Mouse (Mus musculus) stomach, embryonic 15.5 days (tissue): ENCODE results near the gene Ndufv2. TPM values are rescaled to one million over a fixed set of nuclear protein-coding genes. Genes with fewer than 3 reads are reported as not detected.
"Not testable (repeated sequence)": the region's sequence is repeated elsewhere in the genome, so short reads cannot be mapped to it uniquely, and the experiment has no call there.

Experiments
- ATAC-seq: fragments of 200-750 bp; cut with Nextera tagmentation; 2 replicates; pipeline ENCODE4 v1.8.0; 2017; ENCODE audit warnings: low read depth, moderate number of reproducible peaks, moderate TSS enrichment; ENCODE audit not compliant: insufficient read depth, low FRiP score
- H3K27ac ChIP-seq: fragments of 300-500 bp; sonication (generic); 2 replicates; pipeline ENCODE4 v1.5.1; 2015; ENCODE audit warnings: mild to moderate bottlenecking, inconsistent platforms
- H3K27me3 ChIP-seq: fragments of 300-500 bp; sonication (generic); replicated peaks from 2 replicates; pipeline ENCODE4 v1.6.1; 2015; ENCODE audit warnings: inconsistent platforms
- H3K36me3 ChIP-seq: fragments of 300-500 bp; sonication (generic); 2 replicates; pipeline ENCODE4 v1.6.1; 2015; ENCODE audit warnings: inconsistent platforms
- H3K4me1 ChIP-seq: fragments of 300-500 bp; sonication (generic); 2 replicates; pipeline ENCODE4 v1.6.1; 2015; ENCODE audit warnings: inconsistent platforms
- H3K4me2 ChIP-seq: fragments of 300-500 bp; sonication (generic); 2 replicates; pipeline ENCODE4 v1.6.1; 2015; ENCODE audit warnings: mild to moderate bottlenecking, inconsistent platforms
- H3K4me3 ChIP-seq: fragments of 300-500 bp; sonication (generic); replicated peaks from 2 replicates; pipeline ENCODE4 v1.5.1; 2015; ENCODE audit warnings: inconsistent platforms
- H3K9ac ChIP-seq: fragments of 300-500 bp; sonication (generic); 2 replicates; pipeline ENCODE4 v1.6.1; 2015; ENCODE audit warnings: inconsistent platforms
- H3K9me3 ChIP-seq: fragments of 300-500 bp; sonication (generic); 2 replicates; pipeline ENCODE4 v1.6.1; 2016; ENCODE audit warnings: inconsistent platforms
- WGBS: fragments of 180-500 bp; shearing (Covaris S2); methylation state at CpG from one replicate; pipeline ENCODE4 v1.1.7; 2015; 5-methylcytosine and 5-hydroxymethylcytosine counted together
- polyA plus RNA-seq: library from polyadenylated mRNA; unstranded; fragments of >200 nt; fragmentation: Nextera tagmentation; extraction: Ambion mirVana; gene quantifications from 2 replicates; pipeline ENCODE4 v1.2.1, GENCODE M21; 2015

Gene Ndufv2
- polyA plus RNA-seq, 1 experiment from 2014 or later: 349 TPM

DNA sequence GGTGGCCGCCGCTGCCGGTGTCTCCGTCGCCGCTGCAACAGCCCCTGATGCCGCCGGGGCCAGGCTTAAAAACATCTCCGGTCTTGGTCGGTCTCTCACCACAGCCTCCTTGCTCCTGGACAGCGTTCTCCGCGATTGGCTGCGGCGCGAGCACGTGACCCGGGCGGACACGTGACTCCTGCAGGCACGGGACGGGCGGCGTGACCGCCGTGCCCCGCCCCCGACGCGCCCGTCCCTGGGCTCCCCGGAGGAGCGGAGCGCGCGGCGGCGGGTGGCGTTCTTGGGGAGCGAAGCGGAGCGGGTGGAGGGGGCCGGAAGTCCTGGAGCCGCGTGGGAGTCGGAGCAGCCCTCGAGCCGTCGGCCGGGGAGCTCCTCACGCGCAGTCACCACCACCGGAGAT is 24.4 kb downstream of the Ndufv2 start, which contains the start of gene Ankrd12:
Gene Ankrd12, minus strand, starts transcription at position 156 of the 400 bp plus-strand sequence.
- peak; percentile 97 for ATAC-seq

DNA sequence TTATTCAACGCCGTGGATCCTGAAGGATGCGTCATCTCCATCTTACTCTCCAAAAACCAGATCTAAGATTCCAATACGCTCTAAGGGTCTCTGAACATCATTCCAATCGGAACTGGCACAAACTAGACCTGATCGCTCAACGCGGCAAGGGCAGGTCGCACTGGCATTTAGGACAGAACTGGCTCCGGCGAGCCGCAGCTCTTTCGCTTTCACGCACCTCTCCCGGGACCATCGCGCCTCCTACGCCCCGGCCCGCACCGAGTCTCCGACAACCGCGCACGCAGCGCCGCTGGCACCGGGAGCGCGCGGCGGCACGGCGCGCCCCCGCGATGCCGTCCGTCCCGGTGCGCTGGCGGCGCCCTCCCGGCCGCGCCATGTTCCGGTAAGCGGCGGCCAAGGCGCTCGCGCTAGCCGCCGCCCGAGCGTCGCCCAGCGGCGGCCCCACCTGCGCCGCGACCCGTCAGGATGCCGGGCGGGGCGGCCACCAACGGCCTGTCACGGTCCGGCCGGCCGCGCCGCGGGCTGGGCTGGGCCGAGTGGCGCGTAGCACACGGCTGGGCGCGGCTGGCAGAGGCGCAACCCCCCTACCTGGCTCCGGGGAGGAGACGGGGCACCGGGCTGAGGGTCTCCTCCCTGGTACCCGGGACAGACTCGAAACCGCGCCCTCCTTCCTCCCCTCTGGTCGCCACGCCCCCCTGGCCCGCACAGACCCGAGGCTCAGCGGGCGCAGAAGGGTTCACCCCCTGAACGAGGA is 25.0 kb downstream of the Ndufv2 start:
- H3K4me2 ChIP-seq: peak overlapping the region; percentile 80
- peak; percentile 80 for ATAC-seq
- H3K9me3 ChIP-seq: no peaks in the 10 kb centered on the region
- peak overlapping the region; percentile 91 for H3K27ac ChIP-seq
- WGBS: under 1% methylated on average over 81 of the region's 95 CpGs
- H3K27me3 ChIP-seq: no peaks in the 10 kb centered on the region
- 0 out of 2 replicates have a peak, but pooled peaks cover 4% of the 10 kb centered on the region for H3K36me3 ChIP-seq
- H3K4me1 ChIP-seq: no peaks in the 10 kb centered on the region
- peak overlapping the region; percentile 99 for H3K4me3 ChIP-seq
- peak overlapping the region; percentile 74 for H3K9ac ChIP-seq

More for the DNA sequence above, 24.4 kb downstream of the Ndufv2 start, which contains the start of gene Ankrd12:
- 2% methylated on average over 53 of the region's 53 CpGs for WGBS
- H3K4me2 ChIP-seq: peak within 1 kb of the TSS; percentile 80
- 0 out of 2 replicates have a peak, but pooled peaks cover 4% of the 10 kb centered on the region for H3K36me3 ChIP-seq
- H3K4me3 ChIP-seq: peak within 1 kb of the TSS; percentile 99
- H3K9ac ChIP-seq: peak within 1 kb of the TSS; percentile 74
- H3K4me1 ChIP-seq: no peaks in the 10 kb centered on the region
- H3K27me3 ChIP-seq: no peaks in the 10 kb centered on the region
- H3K9me3 ChIP-seq: no peaks in the 10 kb centered on the region
- H3K27ac ChIP-seq: peak within 1 kb of the TSS; percentile 91

- no peaks in the 10 kb centered on the region for H3K27me3 ChIP-seq
- peak overlapping the region; percentile 91 for H3K27ac ChIP-seq
- 0 out of 2 replicates have a peak, but pooled peaks cover 4% of the 10 kb centered on the region for H3K36me3 ChIP-seq
- no peaks in the 10 kb centered on the region for H3K9me3 ChIP-seq
- WGBS: 4% methylated on average over 12 of the region's 12 CpGs
- H3K4me1 ChIP-seq: no peaks in the 10 kb centered on the region
- peak overlapping the region; percentile 74 for H3K9ac ChIP-seq
- peak overlapping the region; percentile 99 for H3K4me3 ChIP-seq
- ATAC-seq: no peak
- H3K4me2 ChIP-seq: peak overlapping the region; percentile 80
These were observed 25.6 kb downstream of the Ndufv2 start for GRCm38 (mm10) chr17:66075827-66076173.

DNA sequence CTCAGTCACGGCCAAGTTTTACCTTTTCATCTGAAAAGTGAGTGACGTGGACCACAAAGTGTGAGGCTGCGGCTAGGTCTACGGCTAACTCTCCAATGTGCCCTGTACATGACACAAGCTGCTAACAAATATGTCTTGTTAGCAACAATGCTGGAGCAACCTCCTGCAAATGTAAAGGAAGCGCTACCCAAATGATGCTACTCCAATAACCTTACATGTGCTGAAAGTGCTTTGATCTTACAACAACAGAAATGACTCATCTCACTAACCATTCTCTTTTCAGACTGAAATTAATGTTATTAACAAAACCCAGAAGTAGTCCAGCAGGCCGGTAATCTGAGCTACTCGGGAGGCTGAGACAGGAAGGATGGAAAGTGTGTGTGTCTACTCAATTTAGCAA is 27.4 kb downstream of the Ndufv2 start:
- H3K4me3 ChIP-seq: no peak overlapping the region
- no peaks in the 10 kb centered on the region for H3K9me3 ChIP-seq
- no peaks in the 10 kb centered on the region for H3K4me1 ChIP-seq
- 86% methylated on average over 7 of the region's 7 CpGs for WGBS
- no peak overlapping the region for H3K9ac ChIP-seq
- no peak overlapping the region for H3K27ac ChIP-seq
- no peak for ATAC-seq
- no peaks in the 10 kb centered on the region for H3K36me3 ChIP-seq
- H3K27me3 ChIP-seq: no peaks in the 10 kb centered on the region
- H3K4me2 ChIP-seq: no peak overlapping the region

DNA sequence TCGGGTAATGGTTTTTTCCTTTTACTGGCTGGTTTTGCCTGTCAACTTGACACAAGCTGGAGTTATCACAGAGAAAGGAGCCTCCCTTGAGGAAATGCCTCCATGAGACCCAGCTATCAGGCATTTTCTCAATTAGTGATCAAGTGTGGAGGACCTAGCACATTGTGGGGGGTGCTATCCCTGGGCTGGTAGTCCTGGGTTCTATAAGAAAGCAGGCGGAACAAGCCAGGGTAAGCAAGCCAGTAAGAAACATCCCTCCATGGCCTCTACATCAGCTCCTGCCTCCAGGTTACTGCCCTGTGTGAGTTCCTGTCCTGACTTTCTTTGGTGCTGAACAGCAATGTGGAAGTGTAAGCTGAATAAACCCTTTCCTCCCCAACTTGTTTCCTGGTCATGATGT is 32.3 kb downstream of the Ndufv2 start:
- not testable (repeated sequence) for H3K4me3 ChIP-seq, H3K36me3 ChIP-seq, H3K4me2 ChIP-seq, H3K9ac ChIP-seq, H3K4me1 ChIP-seq, H3K27me3 ChIP-seq, H3K27ac ChIP-seq, H3K9me3 ChIP-seq, ATAC-seq
- WGBS: 89% methylated on average over 2 of the region's 2 CpGs

GRCm38 (mm10) chr17:66065115-66065514 is 36.2 kb downstream of the Ndufv2 start:
- Histone ChIP-seq H3K36me3 (no peaks in the 10 kb centered on the region), H3K4me3 (no peak overlapping the region), H3K4me1 (no peaks in the 10 kb centered on the region), H3K9me3 (no peaks in the 10 kb centered on the region), H3K9ac (no peak overlapping the region), H3K4me2 (no peak overlapping the region), H3K27ac (no peak overlapping the region), H3K27me3 (no peaks in the 10 kb centered on the region)
- ATAC-seq: no peak
- WGBS: 85% methylated on average over 4 of the region's 4 CpGs

DNA sequence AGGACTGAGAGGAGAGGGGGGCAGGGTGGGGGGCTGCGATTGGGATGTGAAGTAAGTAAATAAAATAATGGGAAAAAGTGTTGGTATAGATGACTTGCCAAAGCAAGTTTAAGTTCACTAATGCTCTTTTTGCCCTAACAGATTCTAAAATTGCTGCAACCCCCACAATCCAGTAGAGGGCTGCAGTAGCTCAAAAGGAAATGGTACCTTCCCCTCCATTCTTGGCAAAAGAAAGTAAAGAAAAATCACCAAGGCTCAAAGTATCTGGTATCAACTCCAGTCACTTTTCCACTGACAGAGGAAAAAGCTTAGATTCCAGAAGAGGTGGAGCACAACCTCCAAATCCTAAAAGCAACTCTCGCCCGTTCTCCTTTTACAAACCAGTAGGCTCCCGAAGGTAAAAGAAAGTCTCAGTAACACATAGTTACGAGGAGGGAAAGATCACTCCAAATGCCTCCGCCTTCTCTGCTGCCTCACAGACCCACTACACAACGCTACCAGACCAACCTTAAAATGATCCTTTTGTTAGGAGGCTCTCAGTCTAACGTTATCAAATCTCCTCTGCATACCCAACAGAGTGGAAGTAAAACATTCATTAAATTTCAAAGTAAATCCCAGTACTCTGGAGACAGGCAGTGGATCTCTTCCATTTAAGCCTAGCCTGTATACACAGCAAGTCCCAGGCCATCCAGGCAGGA is 40.0 kb downstream of the Ndufv2 start:
- Histone ChIP-seq H3K9me3 (no peaks in the 10 kb centered on the region), H3K27me3 (no peaks in the 10 kb centered on the region), H3K27ac (no peak overlapping the region), H3K4me3 (no peak overlapping the region), H3K4me2 (no peak overlapping the region), H3K9ac (no peak overlapping the region), H3K36me3 (no peaks in the 10 kb centered on the region), H3K4me1 (0 out of 2 replicates have a peak, but pooled peaks cover 3% of the 10 kb centered on the region)
- WGBS: 65% methylated on average over 8 of the region's 8 CpGs
- ATAC-seq: no peak

DNA sequence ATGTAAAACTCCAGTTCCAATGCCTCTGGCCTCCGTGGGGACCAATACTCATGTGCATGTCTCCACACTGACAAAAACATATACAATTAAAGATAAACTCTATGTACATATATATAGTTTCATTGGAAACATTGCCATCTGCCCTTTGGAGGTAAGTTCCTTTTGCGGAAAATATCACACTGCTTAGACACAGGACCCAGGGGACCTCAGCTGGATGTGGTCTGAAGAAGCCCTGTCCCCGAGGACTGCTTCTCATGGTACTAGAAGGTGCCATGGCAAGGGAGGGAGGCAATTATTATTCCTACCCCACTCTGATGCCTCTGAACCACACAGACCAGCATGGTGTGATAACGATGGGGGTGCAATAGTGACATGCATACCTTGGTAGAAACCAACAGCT is 43.2 kb downstream of the Ndufv2 start:
- H3K4me3 ChIP-seq: no peak overlapping the region
- no peaks in the 10 kb centered on the region for H3K9me3 ChIP-seq
- no peaks in the 10 kb centered on the region for H3K36me3 ChIP-seq
- H3K4me2 ChIP-seq: no peak overlapping the region
- no peak for ATAC-seq
- H3K27me3 ChIP-seq: no peaks in the 10 kb centered on the region
- no peak overlapping the region for H3K27ac ChIP-seq
- H3K9ac ChIP-seq: no peak overlapping the region
- H3K4me1 ChIP-seq: 0 out of 2 replicates have a peak, but pooled peaks cover 3% of the 10 kb centered on the region
- 88% methylated on average over 4 of the region's 4 CpGs for WGBS

DNA sequence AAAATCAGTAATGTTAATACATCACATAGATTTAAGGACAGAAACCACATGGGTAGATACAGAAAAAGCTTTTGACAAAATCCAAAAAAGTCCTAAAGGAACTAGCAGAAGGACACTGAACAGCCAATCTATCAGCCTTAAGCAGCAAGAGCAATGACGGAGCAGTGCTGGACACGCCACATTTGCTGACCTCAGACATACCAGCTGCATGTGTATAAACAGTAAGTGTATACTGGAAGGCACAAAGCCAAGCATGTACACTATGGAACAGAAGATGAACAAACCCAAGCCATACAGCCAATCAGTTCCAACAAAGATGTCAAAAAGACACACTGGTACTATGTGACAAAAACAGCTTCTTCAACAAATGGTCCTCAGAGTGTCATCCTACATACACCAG is 44.2 kb downstream of the Ndufv2 start:
- no peaks in the 10 kb centered on the region for H3K9me3 ChIP-seq
- no peak overlapping the region for H3K4me3 ChIP-seq
- 58% methylated on average over 2 of the region's 2 CpGs for WGBS
- no peaks in the 10 kb centered on the region for H3K36me3 ChIP-seq
- H3K27me3 ChIP-seq: no peaks in the 10 kb centered on the region
- no peak overlapping the region for H3K9ac ChIP-seq
- H3K4me2 ChIP-seq: no peak overlapping the region
- H3K27ac ChIP-seq: no peak overlapping the region
- no peak for ATAC-seq
- 0 out of 2 replicates have a peak, but pooled peaks cover 3% of the 10 kb centered on the region for H3K4me1 ChIP-seq

DNA sequence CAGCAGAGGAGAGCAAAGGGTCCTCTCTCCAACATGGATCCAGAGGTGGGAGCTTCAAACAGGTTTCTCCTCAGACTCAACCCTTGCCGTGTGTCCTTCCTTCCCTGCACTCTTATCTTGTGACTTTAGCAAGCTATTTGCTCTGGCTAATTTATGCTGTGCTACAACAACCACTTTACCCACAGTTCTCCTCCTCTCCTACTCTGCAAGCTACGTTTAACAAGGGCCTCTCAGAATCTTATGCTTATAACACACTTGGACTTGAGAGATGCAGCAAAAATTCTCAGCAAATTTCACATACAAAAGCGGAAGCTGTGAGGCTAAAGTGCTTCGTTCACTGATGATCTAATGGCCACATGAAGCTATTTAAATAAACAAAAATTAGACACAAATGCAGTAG is 48.0 kb downstream of the Ndufv2 start:
- no peaks in the 10 kb centered on the region for H3K36me3 ChIP-seq
- no peak for ATAC-seq
- no peak overlapping the region for H3K9ac ChIP-seq
- H3K4me3 ChIP-seq: no peak overlapping the region
- WGBS: 59% methylated on average over 4 of the region's 4 CpGs
- no peak overlapping the region for H3K4me2 ChIP-seq
- no peaks in the 10 kb centered on the region for H3K9me3 ChIP-seq
- H3K27me3 ChIP-seq: no peaks in the 10 kb centered on the region
- no peak overlapping the region for H3K27ac ChIP-seq
- H3K4me1 ChIP-seq: 0 out of 2 replicates have a peak, but pooled peaks cover 3% of the 10 kb centered on the region

DNA sequence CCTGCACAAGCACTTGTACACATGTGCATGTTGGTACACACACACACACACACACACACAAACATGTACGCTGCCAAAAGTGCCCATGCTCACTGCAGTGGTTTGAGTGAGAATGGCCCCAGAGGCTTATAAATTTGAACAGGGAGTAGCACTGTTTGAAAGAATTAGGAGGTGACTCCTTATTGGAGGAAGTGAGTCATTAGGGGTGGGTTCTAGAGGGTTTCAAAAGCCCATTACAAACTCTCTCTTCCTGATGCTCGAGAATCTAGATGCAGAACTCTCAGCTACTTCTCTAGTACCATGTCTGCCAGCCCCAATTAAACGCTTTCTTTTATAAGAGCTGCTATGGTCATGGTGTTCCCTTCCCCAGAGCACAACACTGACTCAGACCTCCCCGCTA is 52.6 kb downstream of the Ndufv2 start:
- no peak overlapping the region for H3K9ac ChIP-seq
- ATAC-seq: no peak
- H3K4me2 ChIP-seq: no peak overlapping the region
- H3K27me3 ChIP-seq: no peaks in the 10 kb centered on the region
- H3K9me3 ChIP-seq: no peaks in the 10 kb centered on the region
- H3K4me1 ChIP-seq: no peaks in the 10 kb centered on the region
- no peak overlapping the region for H3K4me3 ChIP-seq
- no peak overlapping the region for H3K27ac ChIP-seq
- WGBS: 78% methylated on average over 4 of the region's 4 CpGs
- H3K36me3 ChIP-seq: 0 out of 2 replicates have a peak, but pooled peaks cover 5% of the 10 kb centered on the region

DNA sequence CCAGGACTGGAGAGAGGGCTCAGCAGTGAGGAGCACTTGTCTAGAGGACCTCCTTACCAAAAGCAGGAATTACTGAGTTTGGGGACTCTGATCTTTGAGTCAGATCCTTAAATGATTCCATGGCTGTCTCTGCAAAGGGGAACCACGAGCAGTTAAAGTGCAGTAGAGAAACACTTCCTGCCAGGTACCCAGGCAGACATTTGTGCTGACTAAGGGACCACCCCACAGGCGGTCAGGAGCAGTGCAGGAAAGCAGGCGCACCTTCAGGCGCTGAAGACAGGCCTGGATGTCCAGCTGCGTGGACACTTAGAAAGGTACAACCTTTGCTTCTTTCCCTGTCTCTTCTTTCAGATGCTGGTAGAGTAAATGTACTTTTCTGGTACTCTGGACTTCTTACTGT is 53.2 kb downstream of the Ndufv2 start:
- H3K36me3 ChIP-seq: 0 out of 2 replicates have a peak, but pooled peaks cover 5% of the 10 kb centered on the region
- no peaks in the 10 kb centered on the region for H3K4me1 ChIP-seq
- H3K4me3 ChIP-seq: no peak overlapping the region
- H3K9ac ChIP-seq: no peak overlapping the region
- H3K27me3 ChIP-seq: no peaks in the 10 kb centered on the region
- H3K4me2 ChIP-seq: no peak overlapping the region
- 64% methylated on average over 5 of the region's 5 CpGs for WGBS
- no peak overlapping the region for H3K27ac ChIP-seq
- ATAC-seq: no peak
- H3K9me3 ChIP-seq: no peaks in the 10 kb centered on the region
